Mouse (Mus musculus): ENCODE measurements around the gene Scn3a. TPM values are rescaled to one million over a fixed set of nuclear protein-coding genes. Genes with fewer than 3 reads are reported as not detected.

The Scn3a gene
- polyA plus RNA-seq, 2 experiments, result 1.7 to 1.8 TPM

- H3K9ac ChIP-seq (ENCODE audit: low read depth, low read length, severe bottlenecking), result no peak overlapping the region
- no peak overlapping the region for H3K4me2 ChIP-seq (replicated peaks; ENCODE audit: low read depth, low read length, severe bottlenecking)
- no peak for DNase-seq (ENCODE audit: low spot score)
- H3K9me3 ChIP-seq (ENCODE audit: control insufficient read depth, low read length), result no peaks in the 10 kb centered on the region
- WGBS, result 34% methylated on average over 2 of the region's 2 CpGs
- H3K36me3 ChIP-seq (ENCODE audit: control insufficient read depth, insufficient read depth, low read length), result no peaks in the 10 kb centered on the region
- ATAC-seq (ENCODE audit: low FRiP score, low read depth), result no peak
- no peak overlapping the region for H3K4me3 ChIP-seq (replicated peaks; ENCODE audit: low read length)
- TF ChIP-seq POLR2A (IDR thresholded peaks at IDR 0.05; ENCODE audit: borderline replicate concordance, extremely low read depth, insufficient read depth, insufficient read length), result no peak
- H3K27ac ChIP-seq (replicated peaks; ENCODE audit: low read depth, low read length), result no peak overlapping the region
- H3K4me1 ChIP-seq (ENCODE audit: control insufficient read depth, insufficient read depth, low read length), result no peaks in the 10 kb centered on the region
- H3K27me3 ChIP-seq (ENCODE audit: control insufficient read depth, insufficient read depth, low read length), result no peaks in the 10 kb centered on the region
Observed at GRCm38 (mm10) chr2:65551736-65552135, 15.7 kb downstream of the Scn3a start.

GRCm38 (mm10) chr2:65550564-65550963 lies 16.9 kb downstream of the Scn3a start:
- H3K4me2 ChIP-seq (replicated peaks; ENCODE audit: low read depth, low read length, severe bottlenecking), result no peak overlapping the region
- ATAC-seq (ENCODE audit: low FRiP score, low read depth) (no peak), DNase-seq (ENCODE audit: low spot score) (no peak)
- TF ChIP-seq POLR2A (IDR thresholded peaks at IDR 0.05; ENCODE audit: borderline replicate concordance, extremely low read depth, insufficient read depth, insufficient read length), result no peak
- H3K4me3 ChIP-seq (replicated peaks; ENCODE audit: low read length), result no peak overlapping the region
- no peak overlapping the region for H3K9ac ChIP-seq (ENCODE audit: low read depth, low read length, severe bottlenecking)
- no peaks in the 10 kb centered on the region for H3K4me1 ChIP-seq (ENCODE audit: control insufficient read depth, insufficient read depth, low read length)
- no peaks in the 10 kb centered on the region for H3K36me3 ChIP-seq (ENCODE audit: control insufficient read depth, insufficient read depth, low read length)
- 91% methylated on average over 3 of the region's 3 CpGs for WGBS
- no peak overlapping the region for H3K27ac ChIP-seq (replicated peaks; ENCODE audit: low read depth, low read length)
- H3K27me3 ChIP-seq (ENCODE audit: control insufficient read depth, insufficient read depth, low read length), result no peaks in the 10 kb centered on the region
- H3K9me3 ChIP-seq (ENCODE audit: control insufficient read depth, low read length), result no peaks in the 10 kb centered on the region

- DNase-seq (ENCODE audit: low spot score), result no peak
- ATAC-seq (ENCODE audit: low FRiP score, low read depth), result no peak
- Histone ChIP-seq H3K4me2 (replicated peaks; ENCODE audit: low read depth, low read length, severe bottlenecking) (no peak overlapping the region), H3K9ac (ENCODE audit: low read depth, low read length, severe bottlenecking) (no peak overlapping the region), H3K9me3 (ENCODE audit: control insufficient read depth, low read length) (no peaks in the 10 kb centered on the region), H3K4me3 (replicated peaks; ENCODE audit: low read length) (no peak overlapping the region), H3K27ac (replicated peaks; ENCODE audit: low read depth, low read length) (no peak overlapping the region), H3K4me1 (ENCODE audit: control insufficient read depth, insufficient read depth, low read length) (no peaks in the 10 kb centered on the region), H3K36me3 (ENCODE audit: control insufficient read depth, insufficient read depth, low read length) (no peaks in the 10 kb centered on the region), H3K27me3 (ENCODE audit: control insufficient read depth, insufficient read depth, low read length) (no peaks in the 10 kb centered on the region)
- no peak for TF ChIP-seq POLR2A (IDR thresholded peaks at IDR 0.05; ENCODE audit: borderline replicate concordance, extremely low read depth, insufficient read depth, insufficient read length)
- 90% methylated on average over 6 of the region's 6 CpGs for WGBS
Observed at GRCm38 (mm10) chr2:65548665-65549064, 18.8 kb downstream of the Scn3a start.

GRCm38 (mm10) chr2:65547341-65547740 lies 20.1 kb downstream of the Scn3a start:
- no peak overlapping the region for H3K9ac ChIP-seq (ENCODE audit: low read depth, low read length, severe bottlenecking)
- H3K27me3 ChIP-seq (ENCODE audit: control insufficient read depth, insufficient read depth, low read length), result no peaks in the 10 kb centered on the region
- H3K27ac ChIP-seq (replicated peaks; ENCODE audit: low read depth, low read length), result no peak overlapping the region
- no peak for TF ChIP-seq POLR2A (IDR thresholded peaks at IDR 0.05; ENCODE audit: borderline replicate concordance, extremely low read depth, insufficient read depth, insufficient read length)
- no peak overlapping the region for H3K4me3 ChIP-seq (replicated peaks; ENCODE audit: low read length)
- H3K4me2 ChIP-seq (replicated peaks; ENCODE audit: low read depth, low read length, severe bottlenecking), result no peak overlapping the region
- ATAC-seq (ENCODE audit: low FRiP score, low read depth) (no peak), DNase-seq (ENCODE audit: low spot score) (no peak)
- no peaks in the 10 kb centered on the region for H3K9me3 ChIP-seq (ENCODE audit: control insufficient read depth, low read length)
- H3K36me3 ChIP-seq (ENCODE audit: control insufficient read depth, insufficient read depth, low read length), result no peaks in the 10 kb centered on the region
- 71% methylated on average over 4 of the region's 4 CpGs for WGBS
- H3K4me1 ChIP-seq (ENCODE audit: control insufficient read depth, insufficient read depth, low read length), result no peaks in the 10 kb centered on the region

GRCm38 (mm10) chr2:65542906-65543592 lies 24.4 kb downstream of the Scn3a start:
- H3K27ac ChIP-seq (replicated peaks; ENCODE audit: low read depth, low read length), result no peak overlapping the region
- ATAC-seq (ENCODE audit: low FRiP score, low read depth) (no peak), DNase-seq (ENCODE audit: low spot score) (no peak)
- no peak for TF ChIP-seq POLR2A (IDR thresholded peaks at IDR 0.05; ENCODE audit: borderline replicate concordance, extremely low read depth, insufficient read depth, insufficient read length)
- H3K9me3 ChIP-seq (ENCODE audit: control insufficient read depth, low read length), result no peaks in the 10 kb centered on the region
- no peak overlapping the region for H3K4me3 ChIP-seq (replicated peaks; ENCODE audit: low read length)
- no peaks in the 10 kb centered on the region for H3K4me1 ChIP-seq (ENCODE audit: control insufficient read depth, insufficient read depth, low read length)
- no peak overlapping the region for H3K9ac ChIP-seq (ENCODE audit: low read depth, low read length, severe bottlenecking)
- H3K4me2 ChIP-seq (replicated peaks; ENCODE audit: low read depth, low read length, severe bottlenecking), result no peak overlapping the region
- WGBS, result 61% methylated on average over 10 of the region's 10 CpGs
- no peaks in the 10 kb centered on the region for H3K36me3 ChIP-seq (ENCODE audit: control insufficient read depth, insufficient read depth, low read length)
- H3K27me3 ChIP-seq (ENCODE audit: control insufficient read depth, insufficient read depth, low read length), result no peaks in the 10 kb centered on the region

Measured in limb, embryonic 14.5 days (tissue).